15 mouse cellular contexts compared by ENCODE assay signal in the genomic region with DNA sequence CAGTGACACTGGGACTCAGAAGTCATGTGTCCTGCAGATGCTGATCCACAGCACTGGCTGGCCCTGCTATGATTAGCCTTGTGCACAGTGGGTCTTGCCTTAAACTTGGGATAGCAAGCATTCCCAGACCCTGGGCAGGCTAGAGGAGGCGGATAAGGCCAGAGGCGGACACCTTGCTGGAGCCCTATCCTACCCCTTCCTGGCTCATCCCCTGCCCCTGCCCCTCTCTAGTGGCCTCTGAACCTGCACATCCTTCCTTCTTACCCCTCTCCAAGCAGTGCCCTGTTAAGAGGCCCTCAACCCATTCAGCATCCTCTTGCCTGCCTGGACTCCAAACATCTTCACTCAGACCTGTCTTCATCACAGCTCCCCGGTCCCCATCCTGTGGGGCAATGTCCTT. TPM values are rescaled to one million over a fixed set of nuclear protein-coding genes. Genes with fewer than 3 reads are reported as not detected.
"Had no signal": no experiment of that assay in that cellular context is flagged by ENCODE, and none has a peak within 500 bp of the region (broad histone marks: within the 10 kb centered on the region; RNA-seq: fewer than 3 reads in every experiment).

No protein-coding gene starts in this region.

- DNase-seq: kidney, adult 18-20 months; kidney, postnatal 14 days; left cerebral cortex, postnatal 4 days; lung, adult 18-20 months; lung, postnatal 36 days; thymus, postnatal 4 days had no signal

- H3K4me1 ChIP-seq: midbrain, embryonic 13.5 days; neural tube, embryonic 12.5 days had no signal

- H3K4me2 ChIP-seq: kidney, embryonic 15.5 days; midbrain, embryonic 13.5 days; neural tube, embryonic 12.5 days had no signal

- H3K9me3 ChIP-seq: kidney, embryonic 15.5 days; midbrain, embryonic 13.5 days; neural tube, embryonic 12.5 days had no signal

- H3K36me3 ChIP-seq: kidney, embryonic 15.5 days; neural tube, embryonic 12.5 days had no signal

- H3K27ac ChIP-seq: liver, embryonic 14.5 days; midbrain, embryonic 13.5 days; neural tube, embryonic 12.5 days; stomach, postnatal 0 days had no signal

- H3K27me3 ChIP-seq: kidney, embryonic 15.5 days; midbrain, embryonic 13.5 days; neural tube, embryonic 12.5 days had no signal

- H3K4me3 ChIP-seq: kidney, embryonic 15.5 days; midbrain, embryonic 13.5 days; neural tube, embryonic 12.5 days had no signal

- H3K9ac ChIP-seq: kidney, embryonic 15.5 days; liver, embryonic 14.5 days; midbrain, embryonic 13.5 days; neural tube, embryonic 12.5 days had no signal

- ATAC-seq: midbrain, embryonic 13.5 days had no signal

RNA-seq across cellular contexts. Expression of gene Tspan32, which starts 35.7 kb away (rescaled TPM):
- total RNA-seq: left cerebral cortex, postnatal 4 days had no signal

RNA-seq across cellular contexts. Expression of gene Trpm5, which starts 53.9 kb away (rescaled TPM):
- total RNA-seq: left cerebral cortex, adult 18-20 months; megakaryocyte progenitor cell, adult 5-6 weeks; monocyte, adult 5-6 weeks; neutrophil, adult 5-6 weeks had no signal
